Mouse (Mus musculus): ENCODE measurements around the gene Heatr9.
"Not testable (repeated sequence)": the region's sequence is repeated elsewhere in the genome, so short reads cannot be mapped to it uniquely, and the experiment has no call there.

Gene Heatr9

GRCm38 (mm10) chr11:83522075-83522474 is at the start of gene Heatr9:
Gene Heatr9, minus strand, starts transcription at chr11:83522175.
- DNase-seq (ENCODE audit: low spot score in 2 of 2), result no peak

- DNase-seq (ENCODE audit: low spot score in 2 of 2), result no peak
Observed at GRCm38 (mm10) chr11:83570189-83570588, 48.2 kb upstream of the Heatr9 start.

GRCm38 (mm10) chr11:83569249-83569648 is 47.3 kb upstream of the Heatr9 start:
- DNase-seq (ENCODE audit: low spot score in 2 of 2), result no peak

- DNase-seq (ENCODE audit: low spot score in 2 of 2), result no peak
Observed at GRCm38 (mm10) chr11:83568786-83569185, 46.8 kb upstream of the Heatr9 start.

- DNase-seq (ENCODE audit: low spot score in 2 of 2), result no peak
Observed at GRCm38 (mm10) chr11:83568061-83568460, 46.1 kb upstream of the Heatr9 start.

GRCm38 (mm10) chr11:83567311-83567710 is 45.3 kb upstream of the Heatr9 start:
- DNase-seq (ENCODE audit: low spot score in 2 of 2), result no peak

- no peak for DNase-seq (ENCODE audit: low spot score in 2 of 2)
Observed at GRCm38 (mm10) chr11:83566617-83567016, 44.6 kb upstream of the Heatr9 start.

GRCm38 (mm10) chr11:83563754-83564153 is 41.8 kb upstream of the Heatr9 start:
- DNase-seq (ENCODE audit: low spot score in 2 of 2), result peak in 1 of 2 experiments; percentile 34

GRCm38 (mm10) chr11:83562311-83562887 is 40.4 kb upstream of the Heatr9 start:
- DNase-seq (ENCODE audit: low spot score in 2 of 2), result no peak

- DNase-seq (ENCODE audit: low spot score in 2 of 2), result no peak
Observed at GRCm38 (mm10) chr11:83560405-83560804, 38.4 kb upstream of the Heatr9 start.

- no peak for DNase-seq (ENCODE audit: low spot score in 2 of 2)
Observed at GRCm38 (mm10) chr11:83557074-83557473, 35.1 kb upstream of the Heatr9 start.

- DNase-seq (ENCODE audit: low spot score in 2 of 2), result peak; percentile 36 to 40
Observed at GRCm38 (mm10) chr11:83556085-83556781, 34.3 kb upstream of the Heatr9 start.

- no peak for DNase-seq (ENCODE audit: low spot score in 2 of 2)
Observed at GRCm38 (mm10) chr11:83551668-83552067, 29.7 kb upstream of the Heatr9 start.

GRCm38 (mm10) chr11:83551037-83551436 is 29.1 kb upstream of the Heatr9 start:
- not testable (repeated sequence) for DNase-seq (ENCODE audit: low spot score in 2 of 2)

GRCm38 (mm10) chr11:83550186-83550632 is 28.2 kb upstream of the Heatr9 start:
- no peak for DNase-seq (ENCODE audit: low spot score in 2 of 2)

- DNase-seq (ENCODE audit: low spot score in 2 of 2), result no peak
Observed at GRCm38 (mm10) chr11:83544214-83544613, 22.2 kb upstream of the Heatr9 start.

- DNase-seq (ENCODE audit: low spot score in 2 of 2), result no peak
Observed at GRCm38 (mm10) chr11:83541415-83541814, 19.4 kb upstream of the Heatr9 start.

GRCm38 (mm10) chr11:83540931-83541330 is 19.0 kb upstream of the Heatr9 start:
- DNase-seq (ENCODE audit: low spot score in 2 of 2), result no peak

GRCm38 (mm10) chr11:83538705-83539314 is 16.8 kb upstream of the Heatr9 start:
- no peak for DNase-seq (ENCODE audit: low spot score in 2 of 2)

- no peak for DNase-seq (ENCODE audit: low spot score in 2 of 2)
Observed at GRCm38 (mm10) chr11:83536831-83537230, 14.9 kb upstream of the Heatr9 start.

- DNase-seq (ENCODE audit: low spot score in 2 of 2), result peak; percentile 79 to 86
Observed at GRCm38 (mm10) chr11:83534609-83535423, 12.8 kb upstream of the Heatr9 start.

- DNase-seq (ENCODE audit: low spot score in 2 of 2), result no peak
Observed at GRCm38 (mm10) chr11:83534143-83534542, 12.2 kb upstream of the Heatr9 start.

All from heart, adult 9 months (tissue).